Mouse (Mus musculus): ENCODE data around the gene Epb41. TPM values are rescaled to one million over a fixed set of nuclear protein-coding genes. Genes with fewer than 3 reads are reported as not detected.
A peak's percentile ranks its signal among the peaks of the same experiment; 100 is the strongest.

Gene Epb41
- total and polyA plus RNA-seq, 2 experiments from 2014 or later, result 29.4 to 77.1 TPM

- Histone ChIP-seq H3K4me2 (ENCODE audit: low read depth, low read length, poor library complexity, severe bottlenecking) (no peak overlapping the region), H3K4me3 (ENCODE audit: low read depth, low read length) (no peak overlapping the region), H3K27ac (ENCODE audit: low read depth, low read length) (no peak overlapping the region), H3K4me1 (ENCODE audit: insufficient read depth, low read length) (peaks cover 3% of the 10 kb centered on the region; the same call in 1 of the 2 replicates), H3K9ac (replicated peaks; ENCODE audit: low read length, poor library complexity, severe bottlenecking) (no peak overlapping the region), H3K36me3 (ENCODE audit: insufficient read depth, low read length) (0 out of 2 replicates have a peak, but pooled peaks cover 13% of the 10 kb centered on the region), H3K9me3 (ENCODE audit: low read length) (no peaks in the 10 kb centered on the region), H3K27me3 (ENCODE audit: insufficient read depth, low read length) (no peaks in the 10 kb centered on the region)
- 81% methylated on average over 6 of the region's 6 CpGs for WGBS
- DNase-seq (ENCODE audit: low spot score) (no peak), ATAC-seq (ENCODE audit: low FRiP score) (no peak)
- TF ChIP-seq CTCF (IDR thresholded peaks at IDR 0.05), result no peak
These were observed 189.7 kb downstream of the Epb41 start for GRCm38 (mm10) chr4:131885376-131885775.

GRCm38 (mm10) chr4:131883571-131883970, 191.6 kb downstream of the Epb41 start:
- ATAC-seq (ENCODE audit: low FRiP score) (no peak), DNase-seq (ENCODE audit: low spot score) (no peak)
- TF ChIP-seq CTCF (IDR thresholded peaks at IDR 0.05), result no peak
- Histone ChIP-seq H3K27me3 (ENCODE audit: insufficient read depth, low read length) (no peaks in the 10 kb centered on the region), H3K4me3 (ENCODE audit: low read depth, low read length) (no peak overlapping the region), H3K36me3 (ENCODE audit: insufficient read depth, low read length) (0 out of 2 replicates have a peak, but pooled peaks cover 13% of the 10 kb centered on the region), H3K4me1 (ENCODE audit: insufficient read depth, low read length) (peaks cover 3% of the 10 kb centered on the region; the same call in 1 of the 2 replicates), H3K9me3 (ENCODE audit: low read length) (no peaks in the 10 kb centered on the region), H3K27ac (ENCODE audit: low read depth, low read length) (no peak overlapping the region), H3K4me2 (ENCODE audit: low read depth, low read length, poor library complexity, severe bottlenecking) (no peak overlapping the region), H3K9ac (replicated peaks; ENCODE audit: low read length, poor library complexity, severe bottlenecking) (no peak overlapping the region)
- WGBS, result 80% methylated on average over 6 of the region's 6 CpGs

- ATAC-seq (ENCODE audit: low FRiP score) (no peak), DNase-seq (ENCODE audit: low spot score) (no peak)
- 76% methylated on average over 7 of the region's 7 CpGs for WGBS
- Histone ChIP-seq H3K36me3 (ENCODE audit: insufficient read depth, low read length) (0 out of 2 replicates have a peak, but pooled peaks cover 10% of the 10 kb centered on the region), H3K4me1 (ENCODE audit: insufficient read depth, low read length) (peaks cover 3% of the 10 kb centered on the region; the same call in 1 of the 2 replicates), H3K9me3 (ENCODE audit: low read length) (no peaks in the 10 kb centered on the region), H3K9ac (replicated peaks; ENCODE audit: low read length, poor library complexity, severe bottlenecking) (no peak overlapping the region), H3K4me3 (ENCODE audit: low read depth, low read length) (no peak overlapping the region), H3K27me3 (ENCODE audit: insufficient read depth, low read length) (no peaks in the 10 kb centered on the region), H3K4me2 (ENCODE audit: low read depth, low read length, poor library complexity, severe bottlenecking) (no peak overlapping the region), H3K27ac (ENCODE audit: low read depth, low read length) (no peak overlapping the region)
- no peak for TF ChIP-seq CTCF (IDR thresholded peaks at IDR 0.05)
These were observed 193.8 kb downstream of the Epb41 start for GRCm38 (mm10) chr4:131881306-131881705.

GRCm38 (mm10) chr4:131879692-131880091, 195.4 kb downstream of the Epb41 start:
- Histone ChIP-seq H3K4me3 (ENCODE audit: low read depth, low read length) (no peak overlapping the region), H3K9ac (replicated peaks; ENCODE audit: low read length, poor library complexity, severe bottlenecking) (no peak overlapping the region), H3K27me3 (ENCODE audit: insufficient read depth, low read length) (no peaks in the 10 kb centered on the region), H3K4me2 (ENCODE audit: low read depth, low read length, poor library complexity, severe bottlenecking) (no peak overlapping the region), H3K27ac (ENCODE audit: low read depth, low read length) (no peak overlapping the region), H3K9me3 (ENCODE audit: low read length) (no peaks in the 10 kb centered on the region), H3K36me3 (ENCODE audit: insufficient read depth, low read length) (no peaks in the 10 kb centered on the region), H3K4me1 (ENCODE audit: insufficient read depth, low read length) (peaks cover 9% of the 10 kb centered on the region; the same call in 1 of the 2 replicates)
- no peak for TF ChIP-seq CTCF (IDR thresholded peaks at IDR 0.05)
- ATAC-seq (ENCODE audit: low FRiP score), result no peak
- no peak for DNase-seq (ENCODE audit: low spot score)
- WGBS, result 56% methylated on average over 1 of the region's 1 CpGs

- DNase-seq (ENCODE audit: low spot score) (no peak), ATAC-seq (ENCODE audit: low FRiP score) (no peak)
- Histone ChIP-seq H3K9ac (replicated peaks; ENCODE audit: low read length, poor library complexity, severe bottlenecking) (no peak overlapping the region), H3K9me3 (ENCODE audit: low read length) (no peaks in the 10 kb centered on the region), H3K27ac (ENCODE audit: low read depth, low read length) (no peak overlapping the region), H3K4me2 (ENCODE audit: low read depth, low read length, poor library complexity, severe bottlenecking) (no peak overlapping the region), H3K36me3 (ENCODE audit: insufficient read depth, low read length) (no peaks in the 10 kb centered on the region), H3K4me1 (ENCODE audit: insufficient read depth, low read length) (0 out of 2 replicates have a peak, but pooled peaks cover 6% of the 10 kb centered on the region), H3K4me3 (ENCODE audit: low read depth, low read length) (no peak overlapping the region), H3K27me3 (ENCODE audit: insufficient read depth, low read length) (no peaks in the 10 kb centered on the region)
- TF ChIP-seq CTCF (IDR thresholded peaks at IDR 0.05), result no peak
- WGBS, result 66% methylated on average over 2 of the region's 2 CpGs
These were observed 198.3 kb downstream of the Epb41 start for GRCm38 (mm10) chr4:131876836-131877235.

- TF ChIP-seq CTCF (IDR thresholded peaks at IDR 0.05), result no peak
- H3K27ac ChIP-seq (ENCODE audit: low read depth, low read length), result no peak overlapping the region
- DNase-seq (ENCODE audit: low spot score), result no peak
- WGBS, result 32% methylated on average over 3 of the region's 3 CpGs
- H3K4me1 ChIP-seq (ENCODE audit: insufficient read depth, low read length), result 0 out of 2 replicates have a peak, but pooled peaks cover 6% of the 10 kb centered on the region
- no peaks in the 10 kb centered on the region for H3K36me3 ChIP-seq (ENCODE audit: insufficient read depth, low read length)
- H3K4me2 ChIP-seq (ENCODE audit: low read depth, low read length, poor library complexity, severe bottlenecking), result peak overlapping the region; percentile 92
- H3K4me3 ChIP-seq (ENCODE audit: low read depth, low read length), result peak overlapping the region; percentile 99
- no peaks in the 10 kb centered on the region for H3K27me3 ChIP-seq (ENCODE audit: insufficient read depth, low read length)
- no peaks in the 10 kb centered on the region for H3K9me3 ChIP-seq (ENCODE audit: low read length)
- no peak for ATAC-seq (ENCODE audit: low FRiP score)
- peak overlapping the region; percentile 100; the same call in 1 of the 2 replicates for H3K9ac ChIP-seq (replicated peaks; ENCODE audit: low read length, poor library complexity, severe bottlenecking)
These were observed 199.9 kb downstream of the Epb41 start for GRCm38 (mm10) chr4:131875242-131875641.
